Mouse (Mus musculus): Measurements from ENCODE around the gene Krba1. TPM values are rescaled to one million over a fixed set of nuclear protein-coding genes. Genes with fewer than 3 reads are reported as not detected.

Krba1 gene
- polyA plus RNA-seq, 1 experiment = 5.7 TPM

GRCm38 (mm10) chr6:48439654-48440053 is 44.3 kb downstream of the Krba1 start:
- Histone ChIP-seq H3K27ac (ENCODE audit: control insufficient read depth, insufficient read depth, low read depth, low read length, poor library complexity) (no peak overlapping the region), H3K4me1 (ENCODE audit: control insufficient read depth, insufficient read depth, low read length) (peaks cover 2% of the 10 kb centered on the region; the same call in 1 of the 2 replicates), H3K4me3 (replicated peaks; ENCODE audit: control insufficient read depth, low read depth, low read length) (no peak overlapping the region)
- TF ChIP-seq CTCF (IDR thresholded peaks at IDR 0.05; ENCODE audit: control insufficient read depth, insufficient read depth, low read length) (no peak), POLR2A (IDR thresholded peaks at IDR 0.05; ENCODE audit: borderline replicate concordance, control insufficient read depth, low read depth, low read length) (no peak)

DNA sequence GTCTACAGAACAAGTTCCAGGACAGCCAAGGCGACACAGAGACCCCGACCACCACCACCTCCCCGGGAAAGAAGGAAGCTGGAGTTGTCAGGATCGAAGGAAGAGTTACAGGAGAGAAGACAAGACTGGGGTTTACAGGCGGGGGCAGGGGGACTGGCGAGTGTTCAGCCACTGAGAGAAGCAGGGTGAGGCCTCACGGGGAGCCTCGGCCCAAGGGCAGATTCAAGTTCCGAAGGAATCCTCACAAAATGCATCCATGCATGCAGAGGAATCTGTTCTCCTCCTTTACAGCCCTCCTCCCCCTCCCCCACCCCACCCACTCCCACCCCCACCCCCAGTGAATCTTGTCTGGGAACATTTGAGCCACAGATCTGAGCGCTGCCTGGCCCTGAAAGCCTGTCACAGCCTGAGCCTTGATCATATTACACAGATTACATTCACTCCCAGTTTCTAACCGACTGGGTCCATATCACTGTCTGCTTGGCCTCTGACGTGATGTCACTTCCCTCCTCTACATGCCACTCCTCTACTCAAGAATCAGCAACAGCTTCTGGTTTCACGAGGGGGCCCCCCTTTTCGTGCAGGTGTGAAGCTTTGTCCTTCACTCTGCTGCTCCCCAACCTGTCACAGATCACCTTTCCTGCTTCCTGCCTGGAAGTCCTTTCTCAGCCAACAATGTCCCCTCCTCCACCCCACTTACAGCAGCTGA is 45.1 kb downstream of the Krba1 start:
- Histone ChIP-seq H3K4me1 (ENCODE audit: control insufficient read depth, insufficient read depth, low read length) (peaks cover 2% of the 10 kb centered on the region; the same call in 1 of the 2 replicates), H3K27ac (ENCODE audit: control insufficient read depth, insufficient read depth, low read depth, low read length, poor library complexity) (no peak overlapping the region), H3K4me3 (replicated peaks; ENCODE audit: control insufficient read depth, low read depth, low read length) (no peak overlapping the region)
- no peak for TF ChIP-seq POLR2A (IDR thresholded peaks at IDR 0.05; ENCODE audit: borderline replicate concordance, control insufficient read depth, low read depth, low read length)
- TF ChIP-seq CTCF (IDR thresholded peaks at IDR 0.05; ENCODE audit: control insufficient read depth, insufficient read depth, low read length) = no peak
- WGBS = 67% methylated on average over 14 of the region's 14 CpGs

- WGBS = 7% methylated on average over 18 of the region's 19 CpGs
- H3K4me3 ChIP-seq (replicated peaks; ENCODE audit: control insufficient read depth, low read depth, low read length) = peak overlapping the region; percentile 55
- H3K4me1 ChIP-seq (ENCODE audit: control insufficient read depth, insufficient read depth, low read length) = peaks cover 2% of the 10 kb centered on the region; the same call in 1 of the 2 replicates
- TF ChIP-seq CTCF (IDR thresholded peaks at IDR 0.05; ENCODE audit: control insufficient read depth, insufficient read depth, low read length) (no peak), POLR2A (IDR thresholded peaks at IDR 0.05; ENCODE audit: borderline replicate concordance, control insufficient read depth, low read depth, low read length) (0 out of 2 replicates have a peak, but pooled peaks have one; percentile 5)
- no peak overlapping the region; the same call in 1 of the 2 replicates for H3K27ac ChIP-seq (ENCODE audit: control insufficient read depth, insufficient read depth, low read depth, low read length, poor library complexity)
These were observed 48.4 kb downstream of the Krba1 start for GRCm38 (mm10) chr6:48443592-48444309.

- peaks cover 2% of the 10 kb centered on the region; the same call in 1 of the 2 replicates for H3K4me1 ChIP-seq (ENCODE audit: control insufficient read depth, insufficient read depth, low read length)
- WGBS = 2% methylated on average over 32 of the region's 34 CpGs
- no peak for TF ChIP-seq POLR2A (IDR thresholded peaks at IDR 0.05; ENCODE audit: borderline replicate concordance, control insufficient read depth, low read depth, low read length)
- no peak for TF ChIP-seq CTCF (IDR thresholded peaks at IDR 0.05; ENCODE audit: control insufficient read depth, insufficient read depth, low read length)
- H3K27ac ChIP-seq (ENCODE audit: control insufficient read depth, insufficient read depth, low read depth, low read length, poor library complexity) = peak overlapping the region; percentile 63
- peak overlapping the region; percentile 70 for H3K4me3 ChIP-seq (replicated peaks; ENCODE audit: control insufficient read depth, low read depth, low read length)
These were observed 49.2 kb downstream of the Krba1 start for GRCm38 (mm10) chr6:48444310-48445180.

DNA sequence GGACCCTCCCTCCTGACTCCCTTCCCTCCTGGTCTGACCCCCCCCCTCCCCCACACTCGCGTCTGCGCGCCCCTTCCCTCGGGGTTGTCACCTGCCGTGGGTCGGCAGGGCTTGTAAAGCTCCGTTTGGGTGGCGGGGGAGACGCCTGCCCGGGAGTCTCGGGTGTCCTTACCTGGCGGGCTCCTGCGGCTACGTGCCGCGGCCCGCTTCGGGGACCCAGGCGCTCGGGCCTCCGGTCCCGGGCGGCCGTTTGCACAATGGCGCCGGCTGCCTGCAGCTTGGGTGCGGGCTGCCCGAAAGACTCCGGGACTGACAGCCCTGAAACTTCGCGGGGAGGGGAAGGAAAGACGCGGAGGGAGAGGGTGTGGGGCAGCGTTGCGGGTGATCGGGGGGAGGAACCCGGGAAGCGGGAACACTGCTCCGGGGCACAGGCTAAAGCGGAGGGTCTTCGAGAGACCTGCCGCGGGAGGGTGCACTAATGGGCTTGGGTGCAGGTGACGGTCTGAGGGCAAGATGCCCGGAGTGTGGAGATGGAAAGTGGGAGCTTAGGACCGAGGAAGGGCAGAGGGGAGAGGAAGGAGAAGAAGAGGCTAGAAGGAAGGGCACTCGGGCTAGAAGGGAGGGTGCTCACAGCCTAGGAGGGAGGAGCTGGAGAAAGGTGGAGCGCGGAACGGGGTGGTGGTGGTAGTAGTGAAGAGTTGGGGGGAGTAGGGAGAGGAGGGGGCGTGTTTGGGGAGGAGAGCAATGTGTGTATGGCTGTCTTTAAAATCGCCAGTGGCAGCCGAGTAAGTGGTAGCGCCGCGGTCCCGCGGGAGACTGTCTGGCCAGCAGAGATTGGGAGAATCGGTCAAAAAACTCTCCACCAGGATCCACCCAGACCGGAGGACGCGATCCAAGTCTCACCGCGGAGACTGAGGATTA is 50.1 kb downstream of the Krba1 start, which contains the start of gene Zfp467:
Gene Zfp467 (minus strand): TSS at position 645 of the 921 bp plus-strand sequence.
- Histone ChIP-seq H3K27ac (ENCODE audit: control insufficient read depth, insufficient read depth, low read depth, low read length, poor library complexity) (peak within 1 kb of the TSS; percentile 63), H3K4me1 (ENCODE audit: control insufficient read depth, insufficient read depth, low read length) (peaks cover 2% of the 10 kb centered on the region; the same call in 1 of the 2 replicates), H3K4me3 (replicated peaks; ENCODE audit: control insufficient read depth, low read depth, low read length) (peak within 1 kb of the TSS; percentile 71)
- TF ChIP-seq CTCF (IDR thresholded peaks at IDR 0.05; ENCODE audit: control insufficient read depth, insufficient read depth, low read length) = no peak
- no peak for TF ChIP-seq POLR2A (IDR thresholded peaks at IDR 0.05; ENCODE audit: borderline replicate concordance, control insufficient read depth, low read depth, low read length)
- WGBS = 1% methylated on average over 64 of the region's 65 CpGs

DNA sequence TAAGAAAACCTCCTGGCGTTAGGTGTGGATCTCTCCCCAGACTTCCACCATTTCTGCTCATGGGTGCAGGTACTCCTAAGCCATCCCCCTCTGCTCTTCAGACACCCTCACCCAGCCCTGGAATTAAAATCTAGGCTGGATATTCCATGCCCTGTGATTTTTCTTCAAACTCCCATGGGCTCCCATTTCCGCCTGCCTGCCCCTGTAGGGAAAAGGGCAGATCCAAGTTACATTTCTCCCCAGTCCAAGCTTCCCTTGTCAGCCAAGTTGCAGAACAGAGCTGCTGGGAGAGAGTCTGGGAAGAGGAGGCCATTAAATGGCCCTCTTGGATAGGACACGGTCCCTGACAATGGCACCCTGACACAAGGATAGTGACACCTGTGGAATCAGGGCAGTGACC is 50.9 kb downstream of the Krba1 start:
- no peak overlapping the region for H3K4me3 ChIP-seq (replicated peaks; ENCODE audit: control insufficient read depth, low read depth, low read length)
- TF ChIP-seq CTCF (IDR thresholded peaks at IDR 0.05; ENCODE audit: control insufficient read depth, insufficient read depth, low read length) = no peak
- no peak for TF ChIP-seq POLR2A (IDR thresholded peaks at IDR 0.05; ENCODE audit: borderline replicate concordance, control insufficient read depth, low read depth, low read length)
- WGBS = 48% methylated on average over 3 of the region's 3 CpGs
- H3K4me1 ChIP-seq (ENCODE audit: control insufficient read depth, insufficient read depth, low read length) = peaks cover 2% of the 10 kb centered on the region; the same call in 1 of the 2 replicates
- no peak overlapping the region for H3K27ac ChIP-seq (ENCODE audit: control insufficient read depth, insufficient read depth, low read depth, low read length, poor library complexity)

- Histone ChIP-seq H3K4me1 (ENCODE audit: control insufficient read depth, insufficient read depth, low read length) (peaks cover 2% of the 10 kb centered on the region; the same call in 1 of the 2 replicates), H3K4me3 (replicated peaks; ENCODE audit: control insufficient read depth, low read depth, low read length) (no peak overlapping the region), H3K27ac (ENCODE audit: control insufficient read depth, insufficient read depth, low read depth, low read length, poor library complexity) (no peak overlapping the region)
- TF ChIP-seq POLR2A (IDR thresholded peaks at IDR 0.05; ENCODE audit: borderline replicate concordance, control insufficient read depth, low read depth, low read length) = no peak
- no peak for TF ChIP-seq CTCF (IDR thresholded peaks at IDR 0.05; ENCODE audit: control insufficient read depth, insufficient read depth, low read length)
- WGBS = 85% methylated on average over 3 of the region's 3 CpGs
These were observed 51.5 kb downstream of the Krba1 start for GRCm38 (mm10) chr6:48446896-48447295.
